Mouse (Mus musculus): ENCODE results near the gene Arl9.

DNA sequence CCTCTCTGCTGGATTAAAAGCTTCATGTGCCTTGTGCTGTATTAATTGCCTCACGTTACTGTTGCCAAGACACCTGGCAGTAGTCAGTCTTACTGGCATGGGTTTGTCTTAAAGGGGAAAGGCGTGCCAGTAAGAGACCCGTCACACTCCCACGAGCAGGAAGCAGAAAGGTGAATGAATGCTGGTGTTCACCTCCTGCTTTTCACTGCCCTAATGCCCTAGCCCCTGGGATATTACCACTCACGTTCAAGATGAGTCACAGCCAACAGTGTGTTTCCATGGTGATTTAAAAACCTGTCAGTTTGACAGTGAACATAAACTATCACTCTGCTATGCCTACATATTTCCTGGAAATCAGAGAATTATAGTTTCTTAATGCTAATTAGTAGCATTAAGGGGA, 34.6 kb upstream of the Arl9 start:
- TF ChIP-seq CTCF (IDR thresholded peaks at IDR 0.05) (no peak), EP300 (IDR thresholded peaks at IDR 0.05) (no peak)

Measured in lung, postnatal 0 days (tissue).